Mouse (Mus musculus): ENCODE results near the gene Trim10. TPM values are rescaled to one million over a fixed set of nuclear protein-coding genes. Genes with fewer than 3 reads are reported as not detected.

Trim10 gene
- polyA plus RNA-seq, 1 experiment from 2014 or later = 6.7 TPM

- DNase-seq (ENCODE audit: low spot score) = no peak
- no peaks in the 10 kb centered on the region for H3K9me3 ChIP-seq
- H3K27me3 ChIP-seq (ENCODE audit: insufficient read depth, poor library complexity, severe bottlenecking) = no peaks in the 10 kb centered on the region
- no peak overlapping the region for H3K27ac ChIP-seq
- H3K4me1 ChIP-seq (replicated peaks) = no peaks in the 10 kb centered on the region
- 86% methylated on average over 4 of the region's 4 CpGs for WGBS
- H3K4me3 ChIP-seq = no peak overlapping the region
- H3K36me3 ChIP-seq = no peaks in the 10 kb centered on the region
Measured at GRCm38 (mm10) chr17:36899376-36899775, 30.0 kb downstream of the Trim10 start.

GRCm38 (mm10) chr17:36900001-36900400 lies 30.6 kb downstream of the Trim10 start:
- WGBS = 90% methylated on average over 5 of the region's 5 CpGs
- Histone ChIP-seq H3K27ac (no peak overlapping the region), H3K4me3 (no peak overlapping the region), H3K9me3 (no peaks in the 10 kb centered on the region), H3K36me3 (no peaks in the 10 kb centered on the region), H3K27me3 (ENCODE audit: insufficient read depth, poor library complexity, severe bottlenecking) (no peaks in the 10 kb centered on the region), H3K4me1 (replicated peaks) (no peaks in the 10 kb centered on the region)
- no peak for DNase-seq (ENCODE audit: low spot score)

DNA sequence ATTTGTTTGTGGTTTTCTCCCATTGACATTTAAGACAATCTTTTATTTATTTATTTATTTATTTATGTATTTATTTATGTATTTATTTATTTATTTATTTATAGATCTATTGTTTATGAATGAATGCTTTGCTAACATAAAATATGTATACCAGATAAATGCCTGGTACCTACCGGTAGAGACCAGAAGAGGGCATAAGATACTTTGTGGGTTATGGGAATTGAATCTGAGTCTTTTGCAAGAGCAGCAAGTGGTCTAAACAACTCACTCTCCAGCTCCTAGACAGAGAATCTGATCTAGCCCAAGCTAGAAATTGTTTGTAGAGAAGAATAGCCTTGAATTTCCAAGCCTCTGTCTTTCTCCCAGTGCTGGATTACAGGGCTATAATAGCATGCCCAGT lies 31.3 kb downstream of the Trim10 start:
- WGBS = 44% methylated on average over 1 of the region's 1 CpGs

DNA sequence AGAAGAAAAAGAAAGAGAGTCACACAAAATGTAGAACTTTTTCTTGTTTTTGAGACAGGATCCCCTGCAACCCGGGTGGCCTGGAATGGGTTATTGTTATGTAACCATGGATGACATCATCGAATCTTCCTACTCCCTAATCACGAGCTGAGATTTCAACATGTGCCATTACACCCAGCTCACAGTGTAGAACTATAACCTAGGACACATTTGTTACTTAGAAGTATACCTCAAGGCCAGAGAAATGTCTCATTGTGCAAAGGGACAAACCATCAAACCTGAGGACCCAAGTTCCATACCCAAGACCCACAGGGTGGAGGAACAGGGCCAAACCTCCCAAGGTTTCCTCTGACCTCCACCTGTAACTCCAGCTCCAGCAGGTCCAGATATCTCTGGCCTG lies 34.3 kb downstream of the Trim10 start:
- Histone ChIP-seq H3K27ac (no peak overlapping the region), H3K9me3 (no peaks in the 10 kb centered on the region), H3K4me1 (replicated peaks) (0 out of 2 replicates have a peak, but pooled peaks cover 5% of the 10 kb centered on the region), H3K36me3 (no peaks in the 10 kb centered on the region), H3K4me3 (no peak overlapping the region), H3K27me3 (ENCODE audit: insufficient read depth, poor library complexity, severe bottlenecking) (no peaks in the 10 kb centered on the region)
- DNase-seq (ENCODE audit: low spot score) = no peak
- 78% methylated on average over 3 of the region's 3 CpGs for WGBS

More for the DNA sequence above, 31.3 kb downstream of the Trim10 start:
- no peaks in the 10 kb centered on the region for H3K9me3 ChIP-seq
- H3K27me3 ChIP-seq (ENCODE audit: insufficient read depth, poor library complexity, severe bottlenecking) = no peaks in the 10 kb centered on the region
- DNase-seq (ENCODE audit: low spot score) = no peak
- H3K36me3 ChIP-seq = no peaks in the 10 kb centered on the region
- H3K4me3 ChIP-seq = no peak overlapping the region
- H3K4me1 ChIP-seq (replicated peaks) = no peaks in the 10 kb centered on the region
- no peak overlapping the region for H3K27ac ChIP-seq

GRCm38 (mm10) chr17:36908235-36908634 lies 38.9 kb downstream of the Trim10 start:
- Histone ChIP-seq H3K27me3 (ENCODE audit: insufficient read depth, poor library complexity, severe bottlenecking) (no peaks in the 10 kb centered on the region), H3K4me1 (replicated peaks) (0 out of 2 replicates have a peak, but pooled peaks cover 5% of the 10 kb centered on the region), H3K36me3 (no peaks in the 10 kb centered on the region), H3K27ac (no peak overlapping the region), H3K4me3 (no peak overlapping the region), H3K9me3 (no peaks in the 10 kb centered on the region)
- WGBS = 66% methylated on average over 1 of the region's 1 CpGs
- DNase-seq (ENCODE audit: low spot score) = no peak

GRCm38 (mm10) chr17:36909802-36910201 lies 40.4 kb downstream of the Trim10 start:
- 60% methylated on average over 4 of the region's 4 CpGs for WGBS
- no peak overlapping the region for H3K27ac ChIP-seq
- DNase-seq (ENCODE audit: low spot score) = no peak
- 0 out of 2 replicates have a peak, but pooled peaks cover 5% of the 10 kb centered on the region for H3K4me1 ChIP-seq (replicated peaks)
- H3K4me3 ChIP-seq = no peak overlapping the region
- H3K36me3 ChIP-seq = no peaks in the 10 kb centered on the region
- H3K27me3 ChIP-seq (ENCODE audit: insufficient read depth, poor library complexity, severe bottlenecking) = no peaks in the 10 kb centered on the region
- H3K9me3 ChIP-seq = no peaks in the 10 kb centered on the region

GRCm38 (mm10) chr17:36912031-36912430 lies 42.7 kb downstream of the Trim10 start:
- Histone ChIP-seq H3K27me3 (ENCODE audit: insufficient read depth, poor library complexity, severe bottlenecking) (no peaks in the 10 kb centered on the region), H3K27ac (no peak overlapping the region), H3K36me3 (no peaks in the 10 kb centered on the region), H3K4me3 (no peak overlapping the region), H3K4me1 (replicated peaks) (0 out of 2 replicates have a peak, but pooled peaks cover 5% of the 10 kb centered on the region), H3K9me3 (no peaks in the 10 kb centered on the region)
- 85% methylated on average over 2 of the region's 2 CpGs for WGBS
- DNase-seq (ENCODE audit: low spot score) = no peak

GRCm38 (mm10) chr17:36914108-36914507 lies 44.7 kb downstream of the Trim10 start:
- Histone ChIP-seq H3K9me3 (no peaks in the 10 kb centered on the region), H3K4me1 (replicated peaks) (no peaks in the 10 kb centered on the region), H3K4me3 (no peak overlapping the region), H3K27ac (no peak overlapping the region), H3K27me3 (ENCODE audit: insufficient read depth, poor library complexity, severe bottlenecking) (no peaks in the 10 kb centered on the region), H3K36me3 (no peaks in the 10 kb centered on the region)
- peak; percentile 70 for DNase-seq (ENCODE audit: low spot score)
- 9% methylated on average over 2 of the region's 2 CpGs for WGBS

DNA sequence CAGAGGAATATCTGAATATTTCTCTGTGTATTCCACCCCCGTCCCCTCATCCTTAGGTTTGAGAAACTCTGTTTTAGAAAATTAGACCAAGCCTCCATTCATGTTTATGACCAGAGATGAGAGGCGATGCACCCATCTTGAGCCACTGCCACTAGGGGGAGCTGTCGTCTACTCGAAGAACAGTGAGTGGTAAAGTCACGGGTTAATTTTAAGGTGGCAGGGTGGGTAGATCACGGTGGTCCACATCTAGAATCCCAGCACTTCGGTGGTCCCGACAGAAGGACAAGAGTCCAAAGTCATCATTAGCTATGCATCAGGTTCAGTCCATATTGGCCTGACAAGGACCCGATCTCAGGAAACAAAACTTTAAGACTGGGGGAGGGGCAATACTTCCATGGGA lies 45.7 kb downstream of the Trim10 start:
- Histone ChIP-seq H3K9me3 (no peaks in the 10 kb centered on the region), H3K4me1 (replicated peaks) (no peaks in the 10 kb centered on the region), H3K4me3 (no peak overlapping the region), H3K27me3 (ENCODE audit: insufficient read depth, poor library complexity, severe bottlenecking) (no peaks in the 10 kb centered on the region), H3K27ac (no peak overlapping the region), H3K36me3 (no peaks in the 10 kb centered on the region)
- peak; percentile 66 for DNase-seq (ENCODE audit: low spot score)
- 17% methylated on average over 9 of the region's 9 CpGs for WGBS

DNA sequence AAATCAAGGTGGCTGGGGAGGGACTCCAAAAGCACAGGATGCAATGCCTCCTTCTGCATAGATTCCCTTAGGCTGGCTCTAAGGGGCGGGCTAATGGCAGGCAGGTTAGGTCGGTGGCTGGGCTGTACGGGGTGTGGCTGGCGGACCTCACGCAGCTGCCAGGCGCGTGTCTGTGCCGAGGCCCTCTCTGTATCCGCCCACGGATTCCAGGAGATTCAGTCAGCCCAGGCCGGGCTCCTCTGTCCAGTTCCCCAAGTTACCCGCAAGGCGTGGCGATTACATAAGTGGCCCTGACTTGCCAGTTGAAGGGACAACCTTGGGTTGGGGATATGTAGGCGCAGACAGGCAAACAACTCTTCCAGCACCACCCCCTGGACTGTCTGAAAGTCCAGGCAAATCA lies 50.9 kb downstream of the Trim10 start:
- Histone ChIP-seq H3K9me3 (no peaks in the 10 kb centered on the region), H3K27me3 (ENCODE audit: insufficient read depth, poor library complexity, severe bottlenecking) (no peaks in the 10 kb centered on the region), H3K36me3 (no peaks in the 10 kb centered on the region), H3K4me3 (no peak overlapping the region), H3K4me1 (replicated peaks) (no peaks in the 10 kb centered on the region), H3K27ac (no peak overlapping the region)
- WGBS = 54% methylated on average over 15 of the region's 15 CpGs
- DNase-seq (ENCODE audit: low spot score) = no peak

GRCm38 (mm10) chr17:36922715-36923114 lies 53.3 kb downstream of the Trim10 start:
- no peak overlapping the region for H3K4me3 ChIP-seq
- no peak overlapping the region for H3K27ac ChIP-seq
- no peaks in the 10 kb centered on the region for H3K27me3 ChIP-seq (ENCODE audit: insufficient read depth, poor library complexity, severe bottlenecking)
- H3K36me3 ChIP-seq = no peaks in the 10 kb centered on the region
- DNase-seq (ENCODE audit: low spot score) = no peak
- no peaks in the 10 kb centered on the region for H3K9me3 ChIP-seq
- H3K4me1 ChIP-seq (replicated peaks) = 0 out of 2 replicates have a peak, but pooled peaks cover under 1% of the 10 kb centered on the region
- WGBS = 89% methylated on average over 4 of the region's 4 CpGs

DNA sequence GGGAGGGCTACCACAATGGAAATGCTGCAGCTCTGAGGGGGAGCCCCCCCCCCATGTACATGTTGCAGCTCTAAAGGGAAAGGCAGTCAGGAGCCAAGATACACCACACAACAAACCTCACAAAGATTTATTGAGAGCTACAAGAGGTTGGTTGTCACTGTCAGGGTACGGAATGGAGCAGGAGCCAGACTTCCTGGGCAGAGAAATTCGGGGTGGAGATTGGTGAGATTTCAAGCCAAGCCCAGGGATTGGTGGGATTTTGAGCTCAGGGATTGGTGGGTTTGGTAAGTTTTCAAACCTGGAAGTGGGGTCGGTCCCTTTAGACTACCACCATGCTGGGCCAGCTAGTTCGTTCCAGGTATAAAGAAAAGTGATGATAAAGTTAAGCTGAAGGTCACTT lies 54.1 kb downstream of the Trim10 start:
- H3K4me1 ChIP-seq (replicated peaks) = 0 out of 2 replicates have a peak, but pooled peaks cover 2% of the 10 kb centered on the region
- H3K27me3 ChIP-seq (ENCODE audit: insufficient read depth, poor library complexity, severe bottlenecking) = no peaks in the 10 kb centered on the region
- no peaks in the 10 kb centered on the region for H3K36me3 ChIP-seq
- no peak overlapping the region for H3K4me3 ChIP-seq
- no peak overlapping the region for H3K27ac ChIP-seq
- no peak for DNase-seq (ENCODE audit: low spot score)
- H3K9me3 ChIP-seq = no peaks in the 10 kb centered on the region
- 63% methylated on average over 4 of the region's 4 CpGs for WGBS
